Mouse (Mus musculus): ENCODE measurements around the gene Dusp16. TPM values are rescaled to one million over a fixed set of nuclear protein-coding genes. Genes with fewer than 3 reads are reported as not detected.

Gene Dusp16
- polyA plus RNA-seq, 1 experiment from 2014 or later: 13.2 TPM

GRCm38 (mm10) chr6:134781494-134781913, 10.9 kb downstream of the Dusp16 start:
- Histone ChIP-seq H3K36me3 (no peaks in the 10 kb centered on the region), H3K27ac (peak overlapping the region; percentile 23; the same call in 1 of the 2 replicates), H3K4me1 (peaks cover 13% of the 10 kb centered on the region), H3K4me3 (peak overlapping the region; percentile 30; the same call in 1 of the 2 replicates), H3K9me3 (no peaks in the 10 kb centered on the region), H3K27me3 (ENCODE audit: insufficient read depth, poor library complexity, severe bottlenecking) (no peaks in the 10 kb centered on the region)
- peak; percentile 78 for DNase-seq (ENCODE audit: low spot score)
- WGBS: 48% methylated on average over 7 of the region's 7 CpGs

GRCm38 (mm10) chr6:134780024-134780423, 12.4 kb downstream of the Dusp16 start:
- no peaks in the 10 kb centered on the region for H3K27me3 ChIP-seq (ENCODE audit: insufficient read depth, poor library complexity, severe bottlenecking)
- H3K4me1 ChIP-seq: peaks cover 15% of the 10 kb centered on the region
- no peak overlapping the region for H3K4me3 ChIP-seq
- no peak overlapping the region for H3K27ac ChIP-seq
- H3K36me3 ChIP-seq: no peaks in the 10 kb centered on the region
- H3K9me3 ChIP-seq: no peaks in the 10 kb centered on the region
- DNase-seq (ENCODE audit: low spot score): no peak
- WGBS: 64% methylated on average over 2 of the region's 2 CpGs

- peak; percentile 95 for DNase-seq (ENCODE audit: low spot score)
- WGBS: 25% methylated on average over 3 of the region's 3 CpGs
Measured at GRCm38 (mm10) chr6:134773961-134774360, 18.5 kb downstream of the Dusp16 start.

GRCm38 (mm10) chr6:134773292-134773893, 19.0 kb downstream of the Dusp16 start:
- Histone ChIP-seq H3K4me1 (peaks cover 13% of the 10 kb centered on the region), H3K4me3 (peak overlapping the region; percentile 8; the same call in 1 of the 2 replicates), H3K36me3 (no peaks in the 10 kb centered on the region), H3K9me3 (no peaks in the 10 kb centered on the region), H3K27me3 (ENCODE audit: insufficient read depth, poor library complexity, severe bottlenecking) (no peaks in the 10 kb centered on the region), H3K27ac (peak overlapping the region; percentile 80; the same call in 1 of the 2 replicates)
- DNase-seq (ENCODE audit: low spot score): no peak
- 86% methylated on average over 1 of the region's 1 CpGs for WGBS

More at GRCm38 (mm10) chr6:134773961-134774360, 18.5 kb downstream of the Dusp16 start:
- no peaks in the 10 kb centered on the region for H3K36me3 ChIP-seq
- H3K4me1 ChIP-seq: peaks cover 13% of the 10 kb centered on the region
- H3K9me3 ChIP-seq: no peaks in the 10 kb centered on the region
- no peaks in the 10 kb centered on the region for H3K27me3 ChIP-seq (ENCODE audit: insufficient read depth, poor library complexity, severe bottlenecking)
- H3K27ac ChIP-seq: peak overlapping the region; percentile 80; the same call in 1 of the 2 replicates
- peak overlapping the region; percentile 8; the same call in 1 of the 2 replicates for H3K4me3 ChIP-seq

GRCm38 (mm10) chr6:134770339-134770738, 22.1 kb downstream of the Dusp16 start:
- Histone ChIP-seq H3K9me3 (no peaks in the 10 kb centered on the region), H3K4me1 (peaks cover 16% of the 10 kb centered on the region), H3K36me3 (no peaks in the 10 kb centered on the region), H3K27me3 (ENCODE audit: insufficient read depth, poor library complexity, severe bottlenecking) (no peaks in the 10 kb centered on the region), H3K4me3 (no peak overlapping the region), H3K27ac (no peak overlapping the region)
- DNase-seq (ENCODE audit: low spot score): no peak

- no peak for DNase-seq (ENCODE audit: low spot score)
- Histone ChIP-seq H3K4me3 (no peak overlapping the region), H3K27ac (0 out of 2 replicates have a peak overlapping the region, but pooled peaks have one; percentile 3), H3K9me3 (no peaks in the 10 kb centered on the region), H3K36me3 (0 out of 2 replicates have a peak, but pooled peaks cover 3% of the 10 kb centered on the region), H3K4me1 (peaks cover 25% of the 10 kb centered on the region), H3K27me3 (ENCODE audit: insufficient read depth, poor library complexity, severe bottlenecking) (no peaks in the 10 kb centered on the region)
- WGBS: 83% methylated on average over 5 of the region's 5 CpGs
Measured at GRCm38 (mm10) chr6:134764441-134765061, 27.9 kb downstream of the Dusp16 start.

GRCm38 (mm10) chr6:134763436-134763835, 29.0 kb downstream of the Dusp16 start:
- no peaks in the 10 kb centered on the region for H3K9me3 ChIP-seq
- H3K27me3 ChIP-seq (ENCODE audit: insufficient read depth, poor library complexity, severe bottlenecking): no peaks in the 10 kb centered on the region
- no peak for DNase-seq (ENCODE audit: low spot score)
- WGBS: 59% methylated on average over 1 of the region's 1 CpGs
- no peak overlapping the region for H3K27ac ChIP-seq
- H3K4me1 ChIP-seq: peaks cover 25% of the 10 kb centered on the region
- H3K36me3 ChIP-seq: peaks cover 6% of the 10 kb centered on the region; the same call in 1 of the 2 replicates
- H3K4me3 ChIP-seq: no peak overlapping the region

- 42% methylated on average over 2 of the region's 2 CpGs for WGBS
- no peak for DNase-seq (ENCODE audit: low spot score)
- H3K27ac ChIP-seq: 0 out of 2 replicates have a peak overlapping the region, but pooled peaks have one; percentile 5
Measured at GRCm38 (mm10) chr6:134761808-134762207, 30.6 kb downstream of the Dusp16 start.

GRCm38 (mm10) chr6:134760926-134761544, 31.4 kb downstream of the Dusp16 start:
- H3K27ac ChIP-seq: no peak overlapping the region
- H3K36me3 ChIP-seq: peaks cover 21% of the 10 kb centered on the region; the same call in 1 of the 2 replicates
- no peaks in the 10 kb centered on the region for H3K27me3 ChIP-seq (ENCODE audit: insufficient read depth, poor library complexity, severe bottlenecking)
- H3K9me3 ChIP-seq: no peaks in the 10 kb centered on the region
- peaks cover 22% of the 10 kb centered on the region for H3K4me1 ChIP-seq
- DNase-seq (ENCODE audit: low spot score): no peak
- 71% methylated on average over 5 of the region's 5 CpGs for WGBS
- no peak overlapping the region for H3K4me3 ChIP-seq

More at GRCm38 (mm10) chr6:134761808-134762207, 30.6 kb downstream of the Dusp16 start:
- H3K4me3 ChIP-seq: no peak overlapping the region
- no peaks in the 10 kb centered on the region for H3K27me3 ChIP-seq (ENCODE audit: insufficient read depth, poor library complexity, severe bottlenecking)
- H3K9me3 ChIP-seq: no peaks in the 10 kb centered on the region
- peaks cover 22% of the 10 kb centered on the region for H3K4me1 ChIP-seq
- peaks cover 13% of the 10 kb centered on the region; the same call in 1 of the 2 replicates for H3K36me3 ChIP-seq

- DNase-seq (ENCODE audit: low spot score): no peak
- peaks cover 5% of the 10 kb centered on the region; the same call in 1 of the 2 replicates for H3K4me1 ChIP-seq
- WGBS: 93% methylated on average over 4 of the region's 4 CpGs
- no peak overlapping the region for H3K4me3 ChIP-seq
- H3K36me3 ChIP-seq: peaks cover 40% of the 10 kb centered on the region; the same call in 1 of the 2 replicates
- no peaks in the 10 kb centered on the region for H3K9me3 ChIP-seq
- no peak overlapping the region for H3K27ac ChIP-seq
- no peaks in the 10 kb centered on the region for H3K27me3 ChIP-seq (ENCODE audit: insufficient read depth, poor library complexity, severe bottlenecking)
Measured at GRCm38 (mm10) chr6:134756058-134756457, 36.4 kb downstream of the Dusp16 start.

- H3K27ac ChIP-seq: peak overlapping the region; percentile 74
- peak overlapping the region; percentile 32 for H3K4me3 ChIP-seq
- peaks cover 5% of the 10 kb centered on the region; the same call in 1 of the 2 replicates for H3K4me1 ChIP-seq
- DNase-seq (ENCODE audit: low spot score): no peak
- WGBS: 57% methylated on average over 11 of the region's 11 CpGs
- peaks cover 48% of the 10 kb centered on the region for H3K36me3 ChIP-seq
- H3K9me3 ChIP-seq: no peaks in the 10 kb centered on the region
- no peaks in the 10 kb centered on the region for H3K27me3 ChIP-seq (ENCODE audit: insufficient read depth, poor library complexity, severe bottlenecking)
Measured at GRCm38 (mm10) chr6:134753858-134754257, 38.6 kb downstream of the Dusp16 start.

GRCm38 (mm10) chr6:134753412-134753811, 39.0 kb downstream of the Dusp16 start:
- 87% methylated on average over 4 of the region's 4 CpGs for WGBS
- Histone ChIP-seq H3K4me3 (no peak overlapping the region), H3K27me3 (ENCODE audit: insufficient read depth, poor library complexity, severe bottlenecking) (no peaks in the 10 kb centered on the region), H3K36me3 (peaks cover 45% of the 10 kb centered on the region), H3K9me3 (no peaks in the 10 kb centered on the region), H3K27ac (no peak overlapping the region), H3K4me1 (peaks cover 5% of the 10 kb centered on the region; the same call in 1 of the 2 replicates)
- no peak for DNase-seq (ENCODE audit: low spot score)
